Mouse (Mus musculus) heart, adult 2 months (tissue): Measurements from ENCODE around the gene Itga10. TPM values are rescaled to one million over a fixed set of nuclear protein-coding genes. Genes with fewer than 3 reads are reported as not detected.
A peak's percentile ranks its signal among the peaks of the same experiment; 100 is the strongest.

Experiments used
- DNase-seq, 2 experiments: peaks; one replicate each; pipeline ENCODE4 v3.0.0; 2021
- H3K27ac ChIP-seq: fragments of 200-600 bp; 2 replicates; pipeline ENCODE4 v1.8.1; 2022
- H3K27me3 ChIP-seq: fragments of 200-500 bp; 2 replicates; pipeline ENCODE4 v1.6.1; 2012; ENCODE audit warnings: mild to moderate bottlenecking, low read length, inconsistent platforms, mixed read lengths; ENCODE audit not compliant: control insufficient read depth, insufficient read depth
- H3K36me3 ChIP-seq: fragments of 200-500 bp; 2 replicates; pipeline ENCODE4 v1.6.1; 2012; ENCODE audit warnings: low read length, inconsistent platforms; ENCODE audit not compliant: control insufficient read depth, insufficient read depth
- H3K4me1 ChIP-seq: fragments of 200-500 bp; 2 replicates; pipeline ENCODE4 v1.6.1; 2011; ENCODE audit warnings: low read length; ENCODE audit not compliant: control insufficient read depth, insufficient read depth
- H3K4me3 ChIP-seq: fragments of 200-600 bp; 2 replicates; pipeline ENCODE4 v1.8.1; 2022
- H3K79me2 ChIP-seq: fragments of 200-500 bp; replicated peaks from 2 replicates; pipeline ENCODE4 v1.6.1; 2012; ENCODE audit warnings: mild to moderate bottlenecking, inconsistent platforms, low read length, moderate library complexity, mixed read lengths; ENCODE audit not compliant: control insufficient read depth, insufficient read depth
- H3K9ac ChIP-seq: fragments of 200-500 bp; 2 replicates; pipeline ENCODE4 v1.6.1; 2012; ENCODE audit warnings: low read depth, mild to moderate bottlenecking, control low read depth, inconsistent platforms, low read length, mixed read lengths
- CTCF ChIP-seq: fragments of 200-600 bp; IDR thresholded peaks from 2 replicates; pipeline ENCODE4 v1.8.1; 2022; ENCODE audit warnings: antibody characterized with exemption, mild to moderate bottlenecking, moderate library complexity
- EP300 ChIP-seq: fragments of 200-500 bp; IDR thresholded peaks from 2 replicates; pipeline ENCODE4 v1.6.1; 2011; ENCODE audit warnings: low read depth, low read length, control low read depth; ENCODE audit not compliant: insufficient read depth
- POLR2A ChIP-seq: fragments of 200-500 bp; IDR thresholded peaks from 2 replicates; pipeline ENCODE4 v1.6.1; 2011; ENCODE audit warnings: mild to moderate bottlenecking, low read depth, low read length, control low read depth; ENCODE audit not compliant: insufficient read depth
- WGBS: fragments of 180-500 bp; shearing (Covaris S2); methylation state at CpG from one replicate; pipeline ENCODE4 v1.1.7; 2018; 5-methylcytosine and 5-hydroxymethylcytosine counted together
- intact Hi-C: fragments of 180-260 bp; cut with DNase I; formaldehyde crosslinking; loops from one replicate; pipeline ENCODE4 v1.15.1; 2025
- polyA plus RNA-seq: library from polyadenylated mRNA; depleted of rRNA; stranded (reverse); fragments of >200 nt; gene quantifications from 2 replicates; pipeline ENCODE4 v1.2.3, GENCODE M21; 2012
- total RNA-seq, 2 experiments: library from RNA; stranded (reverse); gene quantifications; 2 replicates each; pipeline ENCODE4 v1.2.3; 2021

The Itga10 gene
- total and polyA plus RNA-seq, 3 experiments: 0.70 to 1.5 (median 0.91) TPM

GRCm38 (mm10) chr3:96696766-96697732 lies 51.7 kb downstream of the Itga10 start:
- peak overlapping the region; percentile 81 for H3K27ac ChIP-seq
- DNase-seq: peak; percentile 96 to 97
- H3K36me3 ChIP-seq: peaks cover 2% of the 10 kb centered on the region
- no peaks in the 10 kb centered on the region; the same call in 1 of the 2 replicates for H3K4me1 ChIP-seq
- H3K9ac ChIP-seq: peak overlapping the region; percentile 93
- H3K27me3 ChIP-seq: no peaks in the 10 kb centered on the region
- no peak for TF ChIP-seq CTCF
- TF ChIP-seq EP300: no peak
- TF ChIP-seq POLR2A: peak; percentile 57; the same call in 1 of the 2 replicates
- intact Hi-C loops: no loop called here
- H3K4me3 ChIP-seq: peak overlapping the region; percentile 97
- 0 out of 2 replicates have a peak, but pooled peaks cover 2% of the 10 kb centered on the region for H3K79me2 ChIP-seq
- WGBS: under 1% methylated on average over 80 of the region's 85 CpGs

DNA sequence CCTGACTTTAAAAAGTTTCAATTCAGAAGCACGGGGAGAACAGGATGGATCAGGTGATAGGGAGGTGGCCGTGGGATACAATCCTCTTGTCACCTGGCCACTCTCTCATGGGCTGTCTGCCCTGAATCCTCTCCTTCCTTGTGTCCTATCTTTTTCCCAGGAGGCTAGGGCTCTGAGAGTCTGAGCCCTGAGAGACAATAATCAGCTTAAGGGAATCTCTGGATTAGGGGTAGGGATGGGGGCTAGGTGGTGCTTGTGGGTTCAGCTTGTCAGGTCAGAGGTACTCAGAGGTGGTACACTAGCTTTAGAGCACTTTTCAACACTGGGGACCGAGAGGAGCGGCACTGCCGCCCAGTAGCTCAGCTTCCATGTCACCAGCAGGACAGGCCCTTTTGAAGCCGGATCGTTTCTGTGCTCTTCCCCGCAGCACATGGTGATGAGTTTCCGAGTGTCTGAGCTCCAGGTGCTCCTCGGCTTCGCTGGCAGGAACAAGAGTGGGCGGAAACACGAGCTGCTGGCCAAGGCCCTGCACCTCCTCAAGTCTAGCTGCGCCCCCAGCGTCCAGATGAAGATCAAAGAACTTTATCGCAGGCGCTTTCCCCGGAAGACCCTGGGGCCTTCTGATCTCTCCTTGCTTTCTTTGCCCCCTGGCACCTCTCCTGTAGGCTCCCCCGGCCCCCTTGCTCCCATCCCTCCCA lies 53.8 kb downstream of the Itga10 start:
- no peak for DNase-seq
- H3K36me3 ChIP-seq: peaks cover 2% of the 10 kb centered on the region
- no peak overlapping the region for H3K27ac ChIP-seq
- H3K27me3 ChIP-seq: no peaks in the 10 kb centered on the region
- WGBS: 70% methylated on average over 19 of the region's 19 CpGs
- intact Hi-C loops: no loop called here
- H3K4me1 ChIP-seq: no peaks in the 10 kb centered on the region; the same call in 1 of the 2 replicates
- no peak for TF ChIP-seq POLR2A
- no peak for TF ChIP-seq CTCF
- no peak for TF ChIP-seq EP300
- H3K9ac ChIP-seq: no peak overlapping the region
- H3K79me2 ChIP-seq: 0 out of 2 replicates have a peak, but pooled peaks cover 2% of the 10 kb centered on the region
- no peak overlapping the region for H3K4me3 ChIP-seq

DNA sequence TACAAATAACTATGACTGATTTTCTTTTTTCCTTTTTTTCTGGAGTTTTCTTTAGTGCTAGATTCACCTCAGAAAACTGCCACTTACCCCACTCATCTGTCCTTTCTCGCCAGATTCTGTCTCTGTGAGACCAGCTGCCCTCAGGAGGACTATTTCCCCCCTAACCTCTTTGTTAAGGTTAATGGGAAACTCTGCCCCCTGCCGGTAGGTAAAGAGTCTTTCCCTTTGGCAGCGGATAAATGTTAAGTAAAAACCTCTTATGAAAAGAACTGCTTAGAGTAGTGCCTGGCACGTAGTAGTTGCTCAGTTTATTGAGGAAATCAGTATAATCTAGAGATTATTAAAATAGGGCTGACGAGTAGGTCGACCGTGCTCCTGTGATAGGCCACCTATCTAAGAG lies 55.0 kb downstream of the Itga10 start:
- Histone ChIP-seq H3K27me3 (no peaks in the 10 kb centered on the region), H3K4me3 (no peak overlapping the region), H3K4me1 (no peaks in the 10 kb centered on the region; the same call in 1 of the 2 replicates), H3K79me2 (0 out of 2 replicates have a peak, but pooled peaks cover 2% of the 10 kb centered on the region), H3K36me3 (peaks cover 2% of the 10 kb centered on the region), H3K9ac (no peak overlapping the region), H3K27ac (no peak overlapping the region)
- WGBS: 60% methylated on average over 7 of the region's 7 CpGs
- TF ChIP-seq CTCF (peak; percentile 77), POLR2A (no peak)
- intact Hi-C loops: no loop called here
- DNase-seq: no peak

GRCm38 (mm10) chr3:96701003-96701402 lies 55.6 kb downstream of the Itga10 start:
- intact Hi-C loops: no loop called here
- no peak for DNase-seq
- WGBS: 86% methylated on average over 4 of the region's 4 CpGs
- Histone ChIP-seq H3K9ac (no peak overlapping the region), H3K27me3 (no peaks in the 10 kb centered on the region), H3K36me3 (peaks cover under 1% of the 10 kb centered on the region), H3K4me1 (no peaks in the 10 kb centered on the region; the same call in 1 of the 2 replicates), H3K27ac (no peak overlapping the region), H3K79me2 (0 out of 2 replicates have a peak, but pooled peaks cover 2% of the 10 kb centered on the region), H3K4me3 (no peak overlapping the region)
- TF ChIP-seq CTCF: no peak
- no peak for TF ChIP-seq POLR2A
- no peak for TF ChIP-seq EP300

DNA sequence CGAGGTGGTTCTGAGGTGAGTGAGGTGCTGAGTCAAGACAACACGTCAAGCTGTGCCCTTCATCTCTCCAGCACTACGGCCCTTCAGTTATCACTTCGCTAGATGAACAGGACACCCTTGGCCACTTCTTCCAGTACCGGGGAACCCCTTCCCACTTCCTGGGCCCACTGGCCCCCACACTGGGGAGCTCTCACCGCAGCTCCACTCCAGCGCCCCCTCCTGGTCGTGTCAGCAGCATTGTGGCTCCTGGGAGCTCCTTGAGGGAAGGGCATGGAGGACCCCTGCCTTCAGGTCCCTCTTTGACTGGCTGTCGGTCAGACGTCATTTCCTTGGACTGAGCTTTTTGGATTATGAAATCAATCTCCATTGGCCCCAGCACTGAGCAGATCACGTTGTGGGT lies 59.4 kb downstream of the Itga10 start:
- TF ChIP-seq EP300: no peak
- peak; percentile 65 for TF ChIP-seq CTCF
- Histone ChIP-seq H3K36me3 (no peaks in the 10 kb centered on the region), H3K4me1 (peaks cover 3% of the 10 kb centered on the region; the same call in 1 of the 2 replicates), H3K27ac (no peak overlapping the region), H3K27me3 (no peaks in the 10 kb centered on the region), H3K4me3 (no peak overlapping the region), H3K79me2 (no peaks in the 10 kb centered on the region), H3K9ac (no peak overlapping the region)
- WGBS: 72% methylated on average over 11 of the region's 11 CpGs
- no peak for DNase-seq
- intact Hi-C loops: loop anchor here (5.0 kb wide), 3 partner anchors 37 to 157 kb away; partner anchors contain the start of gene Itga10
